Mouse (Mus musculus): ENCODE data around the gene Gm44502. TPM values are rescaled to one million over a fixed set of nuclear protein-coding genes. Genes with fewer than 3 reads are reported as not detected.

The Gm44502 gene
- polyA plus RNA-seq, 1 experiment from 2014 or later = not detected

GRCm38 (mm10) chr15:89425711-89426121 is 3.8 kb downstream of the Gm44502 start, which contains the start of gene Cpt1b:
Cpt1b (minus strand) TSS chr15:89425863.
- Histone ChIP-seq H3K9ac (ENCODE audit: low read length) (no peak within 1 kb of the TSS), H3K4me1 (ENCODE audit: control insufficient read depth, insufficient read depth, low read length) (peaks cover 5% of the 10 kb centered on the region; the same call in 1 of the 2 replicates), H3K27ac (ENCODE audit: low read depth, low read length) (no peak within 1 kb of the TSS), H3K9me3 (replicated peaks; ENCODE audit: control insufficient read depth, low read length) (no peaks in the 10 kb centered on the region), H3K4me3 (ENCODE audit: low read depth, low read length) (no peak within 1 kb of the TSS), H3K4me2 (ENCODE audit: low read length) (no peak within 1 kb of the TSS), H3K36me3 (ENCODE audit: control insufficient read depth, insufficient read depth, low read length) (peaks cover 25% of the 10 kb centered on the region; the same call in 1 of the 2 replicates), H3K27me3 (replicated peaks; ENCODE audit: control insufficient read depth, insufficient read depth, low read length) (no peaks in the 10 kb centered on the region)
- WGBS = 39% methylated on average over 6 of the region's 6 CpGs
- ATAC-seq (no peak), DNase-seq (ENCODE audit: low spot score) (no peak)

GRCm38 (mm10) chr15:89424621-89425020 is 4.9 kb downstream of the Gm44502 start:
- Histone ChIP-seq H3K27me3 (replicated peaks; ENCODE audit: control insufficient read depth, insufficient read depth, low read length) (no peaks in the 10 kb centered on the region), H3K4me3 (ENCODE audit: low read depth, low read length) (no peak overlapping the region), H3K36me3 (ENCODE audit: control insufficient read depth, insufficient read depth, low read length) (peaks cover 30% of the 10 kb centered on the region), H3K4me1 (ENCODE audit: control insufficient read depth, insufficient read depth, low read length) (peaks cover 5% of the 10 kb centered on the region; the same call in 1 of the 2 replicates), H3K27ac (ENCODE audit: low read depth, low read length) (no peak overlapping the region), H3K9ac (ENCODE audit: low read length) (no peak overlapping the region), H3K4me2 (ENCODE audit: low read length) (no peak overlapping the region), H3K9me3 (replicated peaks; ENCODE audit: control insufficient read depth, low read length) (no peaks in the 10 kb centered on the region)
- DNase-seq (ENCODE audit: low spot score) (no peak), ATAC-seq (no peak)
- WGBS = 88% methylated on average over 8 of the region's 8 CpGs

GRCm38 (mm10) chr15:89421938-89422337 is 7.6 kb downstream of the Gm44502 start:
- DNase-seq (ENCODE audit: low spot score) = no peak
- Histone ChIP-seq H3K27me3 (replicated peaks; ENCODE audit: control insufficient read depth, insufficient read depth, low read length) (no peaks in the 10 kb centered on the region), H3K9ac (ENCODE audit: low read length) (no peak overlapping the region), H3K9me3 (replicated peaks; ENCODE audit: control insufficient read depth, low read length) (no peaks in the 10 kb centered on the region), H3K4me3 (ENCODE audit: low read depth, low read length) (no peak overlapping the region), H3K4me1 (ENCODE audit: control insufficient read depth, insufficient read depth, low read length) (no peaks in the 10 kb centered on the region), H3K4me2 (ENCODE audit: low read length) (no peak overlapping the region), H3K36me3 (ENCODE audit: control insufficient read depth, insufficient read depth, low read length) (peaks cover 40% of the 10 kb centered on the region), H3K27ac (ENCODE audit: low read depth, low read length) (no peak overlapping the region)
- WGBS = 93% methylated on average over 9 of the region's 9 CpGs
- ATAC-seq = no peak

- Histone ChIP-seq H3K27ac (ENCODE audit: low read depth, low read length) (no peak overlapping the region), H3K4me1 (ENCODE audit: control insufficient read depth, insufficient read depth, low read length) (no peaks in the 10 kb centered on the region), H3K9me3 (replicated peaks; ENCODE audit: control insufficient read depth, low read length) (no peaks in the 10 kb centered on the region), H3K9ac (ENCODE audit: low read length) (no peak overlapping the region), H3K4me2 (ENCODE audit: low read length) (no peak overlapping the region), H3K4me3 (ENCODE audit: low read depth, low read length) (no peak overlapping the region), H3K36me3 (ENCODE audit: control insufficient read depth, insufficient read depth, low read length) (peaks cover 27% of the 10 kb centered on the region), H3K27me3 (replicated peaks; ENCODE audit: control insufficient read depth, insufficient read depth, low read length) (no peaks in the 10 kb centered on the region)
- ATAC-seq = no peak
- 90% methylated on average over 8 of the region's 8 CpGs for WGBS
- DNase-seq (ENCODE audit: low spot score) = no peak
Observed at GRCm38 (mm10) chr15:89415282-89415681, 14.2 kb downstream of the Gm44502 start.

GRCm38 (mm10) chr15:89410118-89410517 is 19.4 kb downstream of the Gm44502 start, which contains the start of gene Syce3:
Syce3 (minus strand) TSS chr15:89410503.
- Histone ChIP-seq H3K9ac (ENCODE audit: low read length) (no peak within 1 kb of the TSS), H3K4me3 (ENCODE audit: low read depth, low read length) (no peak within 1 kb of the TSS), H3K9me3 (replicated peaks; ENCODE audit: control insufficient read depth, low read length) (no peaks in the 10 kb centered on the region), H3K27me3 (replicated peaks; ENCODE audit: control insufficient read depth, insufficient read depth, low read length) (no peaks in the 10 kb centered on the region), H3K27ac (ENCODE audit: low read depth, low read length) (no peak within 1 kb of the TSS), H3K36me3 (ENCODE audit: control insufficient read depth, insufficient read depth, low read length) (no peaks in the 10 kb centered on the region), H3K4me1 (ENCODE audit: control insufficient read depth, insufficient read depth, low read length) (no peaks in the 10 kb centered on the region), H3K4me2 (ENCODE audit: low read length) (no peak within 1 kb of the TSS)
- DNase-seq (ENCODE audit: low spot score) (no peak), ATAC-seq (no peak)
- WGBS = 90% methylated on average over 24 of the region's 24 CpGs

GRCm38 (mm10) chr15:89406691-89407090 is 22.8 kb downstream of the Gm44502 start:
- Histone ChIP-seq H3K4me1 (ENCODE audit: control insufficient read depth, insufficient read depth, low read length) (no peaks in the 10 kb centered on the region), H3K9me3 (replicated peaks; ENCODE audit: control insufficient read depth, low read length) (no peaks in the 10 kb centered on the region), H3K36me3 (ENCODE audit: control insufficient read depth, insufficient read depth, low read length) (no peaks in the 10 kb centered on the region), H3K4me3 (ENCODE audit: low read depth, low read length) (no peak overlapping the region), H3K4me2 (ENCODE audit: low read length) (no peak overlapping the region), H3K9ac (ENCODE audit: low read length) (no peak overlapping the region), H3K27ac (ENCODE audit: low read depth, low read length) (no peak overlapping the region), H3K27me3 (replicated peaks; ENCODE audit: control insufficient read depth, insufficient read depth, low read length) (no peaks in the 10 kb centered on the region)
- ATAC-seq = no peak
- no peak for DNase-seq (ENCODE audit: low spot score)

GRCm38 (mm10) chr15:89404831-89405623 is 24.5 kb downstream of the Gm44502 start:
- DNase-seq (ENCODE audit: low spot score) = no peak
- Histone ChIP-seq H3K27ac (ENCODE audit: low read depth, low read length) (no peak overlapping the region), H3K27me3 (replicated peaks; ENCODE audit: control insufficient read depth, insufficient read depth, low read length) (no peaks in the 10 kb centered on the region), H3K36me3 (ENCODE audit: control insufficient read depth, insufficient read depth, low read length) (no peaks in the 10 kb centered on the region), H3K4me1 (ENCODE audit: control insufficient read depth, insufficient read depth, low read length) (no peaks in the 10 kb centered on the region), H3K9me3 (replicated peaks; ENCODE audit: control insufficient read depth, low read length) (no peaks in the 10 kb centered on the region), H3K9ac (ENCODE audit: low read length) (no peak overlapping the region), H3K4me3 (ENCODE audit: low read depth, low read length) (no peak overlapping the region), H3K4me2 (ENCODE audit: low read length) (no peak overlapping the region)
- WGBS = 84% methylated on average over 10 of the region's 10 CpGs
- no peak for ATAC-seq

GRCm38 (mm10) chr15:89402471-89402870 is 27.0 kb downstream of the Gm44502 start:
- DNase-seq (ENCODE audit: low spot score) (no peak), ATAC-seq (no peak)
- WGBS = 94% methylated on average over 1 of the region's 1 CpGs

GRCm38 (mm10) chr15:89399716-89400115 is 29.8 kb downstream of the Gm44502 start:
- ATAC-seq = no peak

More at GRCm38 (mm10) chr15:89402471-89402870, 27.0 kb downstream of the Gm44502 start:
- Histone ChIP-seq H3K36me3 (ENCODE audit: control insufficient read depth, insufficient read depth, low read length) (no peaks in the 10 kb centered on the region), H3K27ac (ENCODE audit: low read depth, low read length) (no peak overlapping the region), H3K27me3 (replicated peaks; ENCODE audit: control insufficient read depth, insufficient read depth, low read length) (no peaks in the 10 kb centered on the region), H3K9me3 (replicated peaks; ENCODE audit: control insufficient read depth, low read length) (no peaks in the 10 kb centered on the region), H3K9ac (ENCODE audit: low read length) (no peak overlapping the region), H3K4me1 (ENCODE audit: control insufficient read depth, insufficient read depth, low read length) (no peaks in the 10 kb centered on the region), H3K4me2 (ENCODE audit: low read length) (no peak overlapping the region), H3K4me3 (ENCODE audit: low read depth, low read length) (no peak overlapping the region)

More at GRCm38 (mm10) chr15:89399716-89400115, 29.8 kb downstream of the Gm44502 start:
- no peak for DNase-seq (ENCODE audit: low spot score)
- H3K4me3 ChIP-seq (ENCODE audit: low read depth, low read length) = no peak overlapping the region
- no peak overlapping the region for H3K27ac ChIP-seq (ENCODE audit: low read depth, low read length)
- H3K36me3 ChIP-seq (ENCODE audit: control insufficient read depth, insufficient read depth, low read length) = no peaks in the 10 kb centered on the region
- no peaks in the 10 kb centered on the region for H3K27me3 ChIP-seq (replicated peaks; ENCODE audit: control insufficient read depth, insufficient read depth, low read length)
- no peak overlapping the region for H3K9ac ChIP-seq (ENCODE audit: low read length)
- H3K4me2 ChIP-seq (ENCODE audit: low read length) = no peak overlapping the region
- 54% methylated on average over 1 of the region's 1 CpGs for WGBS
- H3K9me3 ChIP-seq (replicated peaks; ENCODE audit: control insufficient read depth, low read length) = no peaks in the 10 kb centered on the region
- H3K4me1 ChIP-seq (ENCODE audit: control insufficient read depth, insufficient read depth, low read length) = no peaks in the 10 kb centered on the region

Measured in forebrain, embryonic 14.5 days (tissue).